In the genomic region with DNA sequence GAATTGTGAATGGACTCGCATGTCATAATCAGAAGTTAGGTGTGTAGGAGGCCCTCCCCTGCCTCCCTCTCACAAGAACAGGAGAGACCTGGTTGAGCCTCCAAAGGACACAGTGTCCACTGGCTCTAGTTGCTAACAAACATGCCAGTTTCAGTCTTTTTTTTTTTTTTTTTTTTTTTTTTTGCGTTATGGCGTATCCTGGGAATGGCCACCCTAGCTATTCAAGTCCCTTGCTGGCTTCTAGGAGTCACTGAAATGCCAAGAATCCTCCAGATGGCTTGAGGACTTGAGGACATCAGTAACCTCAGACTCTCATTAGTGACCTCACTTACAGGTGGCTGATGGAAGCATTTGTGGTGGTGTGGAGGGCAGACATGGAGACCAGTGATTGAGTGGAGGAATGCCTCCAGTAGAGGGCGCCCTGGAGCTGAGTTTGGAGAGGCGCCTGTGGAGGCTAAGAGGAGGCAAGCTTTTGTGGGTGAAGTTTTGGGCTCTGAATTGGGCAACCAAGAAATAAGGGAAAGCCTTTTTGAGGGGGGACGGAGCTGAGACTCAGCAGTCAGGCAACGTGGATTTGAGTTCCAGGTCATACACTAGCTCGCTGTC, we compare ENCODE assay signal across 8 mouse cellular contexts.
DNase-seq lines count a peak whose midpoint lies in the region; TF ChIP-seq lines count a peak whose summit lies in the region.

No protein-coding gene starts in this region.

- DNase-seq in cerebellum, adult 9-10 months = peak; percentile 13
- DNase-seq in cerebellum, adult 11 months = no peak
- peak; percentile 30 for DNase-seq in urinary bladder, postnatal 14 days (ENCODE audit: low spot score)
- DNase-seq in urinary bladder, adult 2 months (ENCODE audit: low spot score) = no peak
- DNase-seq in embryo, embryonic 11 days = peak; percentile 73
- DNase-seq in layer of hippocampus, adult 2 months (ENCODE audit: low spot score in 2 of 2) = peak; percentile 34 to 81
- DNase-seq in lung, postnatal 25 days (ENCODE audit: low spot score) = peak; percentile 45
- DNase-seq in spleen, postnatal 10 days (ENCODE audit: low spot score in 2 of 2) = peak; percentile 40 to 82

- H3K27ac ChIP-seq in layer of hippocampus, adult 2 months = no peak overlapping the region

- no peak overlapping the region for H3K4me3 ChIP-seq in layer of hippocampus, adult 2 months

- TF ChIP-seq CTCF in layer of hippocampus, adult 2 months (conservative IDR thresholded peaks at IDR 0.05) = peak; percentile 84

Comparison
In these comparisons a context has a peak if more than half of its experiments do, and no peak if none do; other contexts are left out.
1. DNase-seq: peak in cerebellum, adult 9-10 months (single experiment), urinary bladder, postnatal 14 days (single experiment), embryo, embryonic 11 days (single experiment), layer of hippocampus, adult 2 months (2 of 2), lung, postnatal 25 days (single experiment) and spleen, postnatal 10 days (2 of 2); none in cerebellum, adult 11 months (single experiment) and urinary bladder, adult 2 months (single experiment).